Mouse (Mus musculus) central nervous system, embryonic 14 days (tissue): ENCODE measurements around the gene Pdzph1. TPM values are rescaled to one million over a fixed set of nuclear protein-coding genes. Genes with fewer than 3 reads are reported as not detected.

ENCODE experiments used
- polyA plus RNA-seq: library from polyadenylated mRNA; depleted of rRNA; stranded (reverse); fragments of >200 nt; gene quantifications from 2 replicates; pipeline ENCODE4 v1.2.3, GENCODE M21; 2012; rRNA removed

Gene Pdzph1
- polyA plus RNA-seq: 2.9 and 5.0 TPM in 2 replicates

GRCm38 (mm10) chr17:58991275-58991674, at the start of gene Pdzph1:
Gene Pdzph1 (minus strand): TSS chr17:58991375.

GRCm38 (mm10) chr17:59013091-59013459, 21.9 kb upstream of the Pdzph1 start, which contains the start of gene Nudt12:
Gene Nudt12 (minus strand): TSS chr17:59013372.

Other genes with a start within 250 kb of the Pdzph1 start
- gene Nudt12, start 22.0 kb upstream of the Pdzph1 start, polyA plus RNA-seq: 3.1 and 4.2 TPM in 2 replicates